Mouse (Mus musculus): Measurements from ENCODE around the gene Cap1.
"Not testable (repeated sequence)": the region's sequence is repeated elsewhere in the genome, so short reads cannot be mapped to it uniquely, and the experiment has no call there.

Cap1 gene

DNA sequence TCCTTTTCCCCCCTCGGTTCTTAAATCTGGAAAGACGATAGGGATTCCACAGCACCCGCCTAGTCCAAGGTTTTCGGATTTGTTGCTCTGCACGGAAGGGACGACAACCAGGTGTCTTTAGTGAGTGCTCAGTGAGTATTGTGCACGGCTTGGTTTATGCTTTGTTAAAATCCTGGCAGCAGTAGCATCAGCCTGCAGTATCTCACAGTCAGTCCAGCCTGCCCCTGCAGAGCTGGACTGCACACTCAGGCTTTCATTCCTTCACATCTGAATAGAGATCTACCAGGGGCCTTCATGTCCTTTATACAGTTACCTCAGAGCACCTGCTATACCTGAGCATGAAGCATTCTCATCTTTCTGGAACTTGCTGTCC is 49.5 kb downstream of the Cap1 start:
- no peak for DNase-seq

DNA sequence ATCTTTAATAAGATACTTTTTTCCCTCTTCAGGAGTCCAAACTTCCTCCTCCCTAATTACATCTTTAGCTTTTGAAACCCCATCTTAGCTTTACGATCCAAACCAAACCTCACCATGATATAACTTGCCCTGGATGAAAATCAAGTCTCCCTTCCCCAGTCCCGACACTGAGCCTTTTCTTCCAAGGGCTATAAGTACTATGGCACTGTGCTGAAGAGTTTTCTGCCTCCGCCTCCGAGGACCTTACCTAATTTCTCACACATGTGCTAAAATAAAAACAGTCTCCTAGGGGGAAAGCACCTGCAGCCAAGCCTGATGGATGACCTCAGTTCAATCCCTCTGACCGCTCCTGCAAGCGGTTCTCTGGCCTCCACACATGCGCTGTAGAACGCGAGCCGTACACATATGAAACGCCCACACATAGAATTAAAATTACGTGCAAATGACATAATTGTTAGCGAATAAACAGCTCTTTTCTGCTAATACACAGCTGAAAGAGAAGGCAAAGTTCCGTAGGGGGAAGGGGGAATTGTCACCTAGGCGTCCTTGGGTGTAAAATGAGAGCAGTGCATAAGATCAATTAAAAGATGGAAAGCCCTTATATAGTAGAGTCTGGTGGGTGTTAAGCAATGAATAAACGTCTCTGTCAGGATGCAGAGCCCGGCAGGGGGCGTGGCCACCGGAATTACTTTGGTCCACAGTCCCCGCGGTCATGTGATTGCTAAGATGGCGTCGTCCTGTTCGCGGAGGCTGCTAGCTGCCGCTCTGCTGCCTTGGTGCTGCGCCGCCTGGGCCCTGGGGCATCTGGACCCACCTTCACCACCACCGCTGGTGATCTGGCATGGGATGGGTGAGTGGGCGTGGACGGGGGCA is 50.1 kb downstream of the Cap1 start, which contains the start of gene Ppt1:
Gene Ppt1 (plus strand): TSS at position 713 of the 873 bp plus-strand sequence.
- peak; percentile 89 for DNase-seq

DNA sequence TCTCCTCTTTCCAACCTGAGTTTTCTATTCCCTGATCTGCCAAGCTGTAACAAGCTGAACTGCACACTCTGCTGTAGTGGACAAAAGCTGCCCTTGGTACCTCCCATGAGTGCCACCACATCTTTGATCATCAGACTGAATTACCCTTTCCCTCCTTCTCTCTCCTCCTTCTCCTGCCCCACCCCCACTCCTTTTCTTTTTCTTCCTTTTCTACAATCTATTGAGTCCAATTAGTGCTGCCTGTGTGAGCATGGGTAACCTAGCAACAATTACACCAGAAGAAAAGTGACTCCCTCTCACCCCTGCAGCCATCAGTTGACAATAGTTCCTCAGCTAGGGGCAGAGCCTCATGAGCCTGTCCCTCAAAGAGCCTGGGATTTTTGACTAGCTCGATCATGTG is 54.0 kb downstream of the Cap1 start:
- DNase-seq, result no peak

DNA sequence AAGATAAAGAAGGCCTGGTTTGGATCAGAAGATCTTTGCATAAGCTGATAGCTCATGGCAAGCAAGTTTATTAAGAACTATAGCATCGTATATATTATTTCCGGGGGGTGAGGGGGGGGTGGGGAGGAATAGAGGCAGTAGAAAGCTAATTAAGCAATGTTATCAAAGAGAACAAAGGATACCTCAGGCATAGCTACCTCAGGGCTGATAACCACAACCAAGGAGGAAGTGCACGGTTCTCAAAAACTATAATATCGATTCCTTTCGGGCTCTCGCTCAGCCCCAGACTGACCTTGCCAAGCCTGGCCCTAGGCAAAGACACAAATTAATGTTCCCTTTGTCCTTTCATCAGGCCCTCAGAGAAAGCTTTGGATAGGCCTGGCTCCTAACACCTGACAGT is 56.5 kb downstream of the Cap1 start:
- DNase-seq, result no peak

DNA sequence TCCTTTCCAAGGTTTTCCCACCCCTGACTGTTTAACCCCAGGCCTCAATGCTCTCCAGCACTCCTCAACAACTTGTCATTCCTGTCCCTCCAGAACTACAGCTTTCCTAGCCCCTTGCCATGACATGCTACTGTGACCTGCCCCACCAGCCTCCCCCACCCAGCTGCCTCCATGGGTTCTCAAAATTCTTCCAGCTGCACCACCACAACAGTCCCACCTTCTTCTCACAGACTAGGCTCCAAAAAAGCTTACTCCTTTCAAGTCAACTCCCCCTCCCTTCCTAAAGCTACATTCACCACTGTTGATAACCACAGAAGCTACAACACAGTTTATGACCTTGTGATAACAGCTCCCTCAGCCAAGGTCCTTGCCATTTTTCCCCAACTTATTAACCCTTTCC is 58.2 kb downstream of the Cap1 start:
- DNase-seq, result no peak

DNA sequence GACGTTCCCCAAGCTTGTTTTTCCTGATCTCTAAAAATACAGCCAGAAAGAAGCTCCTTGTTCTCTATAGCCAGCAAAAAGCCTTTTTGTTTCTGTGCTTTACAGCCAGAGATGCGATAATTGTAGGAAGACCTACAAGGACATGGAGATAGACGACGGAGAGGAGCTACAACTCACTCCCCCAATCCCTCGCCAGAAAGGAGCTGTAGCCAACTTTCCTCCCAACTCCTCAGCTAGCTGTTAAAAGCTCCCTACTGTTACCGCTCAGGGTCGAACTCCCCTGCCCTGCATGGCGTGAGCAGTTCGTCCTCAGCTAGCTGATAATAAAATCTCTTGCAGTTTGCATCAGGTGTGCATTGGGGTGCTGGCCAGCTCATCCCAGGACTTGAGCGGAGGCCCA is 64.9 kb downstream of the Cap1 start:
- DNase-seq, result not testable (repeated sequence)

DNA sequence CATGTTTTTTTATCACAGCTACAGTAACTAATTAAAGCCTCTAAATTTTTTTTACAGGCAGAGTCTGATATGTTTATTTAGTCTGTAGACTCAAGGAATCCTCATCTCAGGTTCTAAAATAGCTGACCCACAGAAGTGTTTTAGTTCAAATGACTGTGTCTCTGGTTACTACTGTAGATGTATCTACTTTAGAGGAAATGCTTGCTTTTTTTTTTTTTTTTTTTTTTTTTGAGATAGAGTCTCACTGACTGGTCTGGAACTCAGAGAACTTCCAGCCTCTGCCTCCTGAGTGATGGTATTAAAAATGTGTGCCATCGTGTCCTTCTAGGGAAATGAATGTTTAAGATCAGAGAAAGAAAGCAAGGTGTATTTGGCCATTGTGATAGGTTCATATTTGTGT is 69.7 kb downstream of the Cap1 start:
- DNase-seq, result no peak

DNA sequence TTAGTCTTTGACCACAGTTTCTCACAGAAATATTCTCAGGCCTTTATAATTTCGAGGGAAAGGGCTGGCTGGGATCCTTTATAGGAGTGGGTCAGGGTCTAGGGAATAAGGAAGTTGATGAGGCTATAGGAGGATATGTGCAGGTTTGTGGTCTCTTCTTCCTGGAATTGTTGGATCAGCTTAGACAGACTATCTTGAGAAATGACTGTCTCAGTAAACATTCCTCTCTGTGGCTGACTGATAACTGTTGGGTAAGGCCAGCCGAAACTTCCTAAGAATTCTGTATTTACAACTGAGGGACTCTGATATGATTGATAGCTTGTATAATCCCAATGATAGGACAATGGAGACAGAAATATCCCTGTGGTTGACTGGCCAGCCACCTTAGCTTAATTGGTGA is 74.0 kb downstream of the Cap1 start:
- DNase-seq, result no peak

DNA sequence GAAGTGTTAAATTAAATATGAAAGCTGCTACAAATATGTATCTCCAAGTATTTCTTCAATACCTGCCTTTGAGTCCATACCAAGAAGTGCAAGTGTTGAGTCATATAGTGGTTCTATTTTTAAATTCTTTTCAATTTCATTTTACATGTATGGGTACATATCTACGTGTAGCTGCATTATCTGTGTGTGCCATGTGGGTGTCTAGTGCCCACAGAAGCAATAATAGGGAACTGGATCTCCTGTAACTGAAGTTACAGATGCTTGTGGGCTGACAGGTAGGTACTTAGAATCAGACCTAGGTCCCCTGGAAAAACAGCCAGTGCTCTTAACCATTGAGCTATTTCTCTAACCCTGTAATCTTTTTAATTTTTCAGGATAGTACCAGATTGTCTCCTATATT is 74.7 kb downstream of the Cap1 start:
- DNase-seq, result no peak
